Mouse (Mus musculus): ENCODE results near the gene Pank3. TPM values are rescaled to one million over a fixed set of nuclear protein-coding genes. Genes with fewer than 3 reads are reported as not detected.
A peak's percentile ranks its signal among the peaks of the same experiment; 100 is the strongest.

Pank3 gene
- polyA plus RNA-seq, 1 experiment from 2014 or later: 12.4 TPM

- no peaks in the 10 kb centered on the region for H3K4me1 ChIP-seq (ENCODE audit: insufficient read depth, low read depth, low read length)
- ATAC-seq (no peak), DNase-seq (ENCODE audit: low spot score) (no peak)
- no peaks in the 10 kb centered on the region for H3K9me3 ChIP-seq (ENCODE audit: low read length)
- H3K4me2 ChIP-seq (replicated peaks; ENCODE audit: low read depth, low read length): no peak overlapping the region
- TF ChIP-seq EP300 (IDR thresholded peaks at IDR 0.05) (no peak), CTCF (IDR thresholded peaks at IDR 0.05) (no peak)
- H3K4me3 ChIP-seq (ENCODE audit: low read depth, low read length): no peak overlapping the region
- H3K9ac ChIP-seq (replicated peaks; ENCODE audit: low read depth): no peak overlapping the region
- no peaks in the 10 kb centered on the region for H3K36me3 ChIP-seq (ENCODE audit: insufficient read depth, low read length)
- H3K27me3 ChIP-seq (replicated peaks; ENCODE audit: insufficient read depth, low read length): no peaks in the 10 kb centered on the region
- WGBS: 29% methylated on average over 6 of the region's 6 CpGs
- no peak overlapping the region for H3K27ac ChIP-seq (ENCODE audit: low read length)
Measured at GRCm38 (mm10) chr11:35755546-35755945, 13.7 kb upstream of the Pank3 start.

- Histone ChIP-seq H3K36me3 (ENCODE audit: insufficient read depth, low read length) (no peaks in the 10 kb centered on the region), H3K4me3 (ENCODE audit: low read depth, low read length) (no peak overlapping the region), H3K9me3 (ENCODE audit: low read length) (no peaks in the 10 kb centered on the region), H3K9ac (replicated peaks; ENCODE audit: low read depth) (no peak overlapping the region), H3K27me3 (replicated peaks; ENCODE audit: insufficient read depth, low read length) (no peaks in the 10 kb centered on the region), H3K4me2 (replicated peaks; ENCODE audit: low read depth, low read length) (no peak overlapping the region), H3K27ac (ENCODE audit: low read length) (no peak overlapping the region), H3K4me1 (ENCODE audit: insufficient read depth, low read depth, low read length) (no peaks in the 10 kb centered on the region)
- 62% methylated on average over 11 of the region's 11 CpGs for WGBS
- ATAC-seq (peak; percentile 84), DNase-seq (ENCODE audit: low spot score) (peak; percentile 70)
- no peak for TF ChIP-seq CTCF (IDR thresholded peaks at IDR 0.05)
- TF ChIP-seq EP300 (IDR thresholded peaks at IDR 0.05): peak; percentile 48
Measured at GRCm38 (mm10) chr11:35756411-35757303, 12.6 kb upstream of the Pank3 start.

GRCm38 (mm10) chr11:35760001-35760626 is 9.2 kb upstream of the Pank3 start:
- Histone ChIP-seq H3K9ac (replicated peaks; ENCODE audit: low read depth) (no peak overlapping the region), H3K4me2 (replicated peaks; ENCODE audit: low read depth, low read length) (no peak overlapping the region), H3K9me3 (ENCODE audit: low read length) (no peaks in the 10 kb centered on the region), H3K27me3 (replicated peaks; ENCODE audit: insufficient read depth, low read length) (no peaks in the 10 kb centered on the region), H3K27ac (ENCODE audit: low read length) (no peak overlapping the region), H3K4me1 (ENCODE audit: insufficient read depth, low read depth, low read length) (no peaks in the 10 kb centered on the region), H3K4me3 (ENCODE audit: low read depth, low read length) (no peak overlapping the region), H3K36me3 (ENCODE audit: insufficient read depth, low read length) (no peaks in the 10 kb centered on the region)
- 81% methylated on average over 7 of the region's 7 CpGs for WGBS
- TF ChIP-seq CTCF (IDR thresholded peaks at IDR 0.05) (no peak), EP300 (IDR thresholded peaks at IDR 0.05) (no peak)
- ATAC-seq (no peak), DNase-seq (ENCODE audit: low spot score) (no peak)

- WGBS: 85% methylated on average over 4 of the region's 4 CpGs
- TF ChIP-seq CTCF (IDR thresholded peaks at IDR 0.05) (no peak), EP300 (IDR thresholded peaks at IDR 0.05) (no peak)
- Histone ChIP-seq H3K36me3 (ENCODE audit: insufficient read depth, low read length) (no peaks in the 10 kb centered on the region), H3K4me2 (replicated peaks; ENCODE audit: low read depth, low read length) (no peak overlapping the region), H3K9me3 (ENCODE audit: low read length) (no peaks in the 10 kb centered on the region), H3K4me3 (ENCODE audit: low read depth, low read length) (no peak overlapping the region), H3K4me1 (ENCODE audit: insufficient read depth, low read depth, low read length) (no peaks in the 10 kb centered on the region), H3K27ac (ENCODE audit: low read length) (no peak overlapping the region), H3K9ac (replicated peaks; ENCODE audit: low read depth) (no peak overlapping the region), H3K27me3 (replicated peaks; ENCODE audit: insufficient read depth, low read length) (no peaks in the 10 kb centered on the region)
- ATAC-seq: no peak
- DNase-seq (ENCODE audit: low spot score): no peak
Measured at GRCm38 (mm10) chr11:35760627-35761003, 8.7 kb upstream of the Pank3 start.

- peaks cover 11% of the 10 kb centered on the region for H3K4me1 ChIP-seq (ENCODE audit: insufficient read depth, low read depth, low read length)
- H3K27ac ChIP-seq (ENCODE audit: low read length): no peak overlapping the region
- WGBS: 79% methylated on average over 5 of the region's 5 CpGs
- no peak overlapping the region for H3K9ac ChIP-seq (replicated peaks; ENCODE audit: low read depth)
- DNase-seq (ENCODE audit: low spot score) (no peak), ATAC-seq (no peak)
- H3K9me3 ChIP-seq (ENCODE audit: low read length): no peaks in the 10 kb centered on the region
- TF ChIP-seq EP300 (IDR thresholded peaks at IDR 0.05) (no peak), CTCF (IDR thresholded peaks at IDR 0.05) (no peak)
- H3K4me3 ChIP-seq (ENCODE audit: low read depth, low read length): no peak overlapping the region
- no peak overlapping the region for H3K4me2 ChIP-seq (replicated peaks; ENCODE audit: low read depth, low read length)
- no peaks in the 10 kb centered on the region for H3K36me3 ChIP-seq (ENCODE audit: insufficient read depth, low read length)
- no peaks in the 10 kb centered on the region for H3K27me3 ChIP-seq (replicated peaks; ENCODE audit: insufficient read depth, low read length)
Measured at GRCm38 (mm10) chr11:35766845-35767244, 2.4 kb upstream of the Pank3 start.

- peak overlapping the region; percentile 84 for H3K4me3 ChIP-seq (ENCODE audit: low read depth, low read length)
- 2% methylated on average over 36 of the region's 41 CpGs for WGBS
- no peaks in the 10 kb centered on the region for H3K9me3 ChIP-seq (ENCODE audit: low read length)
- peak overlapping the region; percentile 90 for H3K27ac ChIP-seq (ENCODE audit: low read length)
- peak overlapping the region; percentile 80 for H3K4me2 ChIP-seq (replicated peaks; ENCODE audit: low read depth, low read length)
- no peak for TF ChIP-seq EP300 (IDR thresholded peaks at IDR 0.05)
- TF ChIP-seq CTCF (IDR thresholded peaks at IDR 0.05): no peak
- no peaks in the 10 kb centered on the region for H3K27me3 ChIP-seq (replicated peaks; ENCODE audit: insufficient read depth, low read length)
- peak overlapping the region; percentile 91 for H3K9ac ChIP-seq (replicated peaks; ENCODE audit: low read depth)
- DNase-seq (ENCODE audit: low spot score) (peak; percentile 85), ATAC-seq (peak; percentile 90)
- H3K36me3 ChIP-seq (ENCODE audit: insufficient read depth, low read length): no peaks in the 10 kb centered on the region
- H3K4me1 ChIP-seq (ENCODE audit: insufficient read depth, low read depth, low read length): peaks cover 11% of the 10 kb centered on the region
Measured at GRCm38 (mm10) chr11:35769746-35770437, 608 bp downstream of the Pank3 start.
